Mouse (Mus musculus) limb, embryonic 14.5 days (tissue): ENCODE measurements around the gene Ilf3. TPM values are rescaled to one million over a fixed set of nuclear protein-coding genes. Genes with fewer than 3 reads are reported as not detected.

Source experiments
- ATAC-seq: fragments of 200-750 bp; cut with Nextera tagmentation; 2 replicates; pipeline ENCODE4 v1.8.0; 2017; ENCODE audit warnings: low read depth, moderate number of reproducible peaks, moderate TSS enrichment; ENCODE audit not compliant: low FRiP score
- DNase-seq: peaks from one replicate; pipeline ENCODE4 v3.0.0-alpha.2; 2015; ENCODE audit warnings: low spot score
- H3K27ac ChIP-seq: fragments of 300-500 bp; sonication (generic); replicated peaks from 2 replicates; pipeline ENCODE4 v1.5.1; 2014; ENCODE audit warnings: low read depth, mild to moderate bottlenecking, low read length, moderate library complexity, mixed read lengths
- H3K27me3 ChIP-seq: fragments of 300-500 bp; sonication (generic); 2 replicates; pipeline ENCODE4 v1.6.1; 2014; ENCODE audit warnings: low read length, mixed read lengths; ENCODE audit not compliant: control insufficient read depth, insufficient read depth
- H3K36me3 ChIP-seq: fragments of 300-500 bp; sonication (generic); 2 replicates; pipeline ENCODE4 v1.6.1; 2014; ENCODE audit warnings: mild to moderate bottlenecking, low read length, moderate library complexity, mixed read lengths; ENCODE audit not compliant: control insufficient read depth, insufficient read depth
- H3K4me1 ChIP-seq: fragments of 300-500 bp; sonication (generic); 2 replicates; pipeline ENCODE4 v1.6.1; 2014; ENCODE audit warnings: antibody characterized with exemption, low read length, mixed read lengths; ENCODE audit not compliant: control insufficient read depth, insufficient read depth
- H3K4me2 ChIP-seq: fragments of 300-500 bp; sonication (generic); replicated peaks from 2 replicates; pipeline ENCODE4 v1.6.1; 2014; ENCODE audit warnings: low read depth, mild to moderate bottlenecking, low read length, moderate library complexity; ENCODE audit not compliant: severe bottlenecking
- H3K4me3 ChIP-seq: fragments of 300-500 bp; sonication (generic); replicated peaks from 2 replicates; pipeline ENCODE4 v1.5.1; 2014; ENCODE audit warnings: low read length
- H3K9ac ChIP-seq: fragments of 300-500 bp; sonication (generic); 2 replicates; pipeline ENCODE4 v1.6.1; 2014; ENCODE audit warnings: mild to moderate bottlenecking, low read depth, low read length, moderate library complexity; ENCODE audit not compliant: severe bottlenecking
- H3K9me3 ChIP-seq: fragments of 300-500 bp; sonication (generic); 2 replicates; pipeline ENCODE4 v1.6.1; 2016; ENCODE audit warnings: low read length; ENCODE audit not compliant: control insufficient read depth
- POLR2A ChIP-seq: fragments of 200-500 bp; IDR thresholded peaks from 2 replicates; pipeline ENCODE4 v1.8.0; 2012; ENCODE audit warnings: inconsistent platforms, mild to moderate bottlenecking, moderate library complexity, borderline replicate concordance; ENCODE audit not compliant: insufficient read depth, insufficient read length; ENCODE audit errors: extremely low read depth
- WGBS: fragments of 180-500 bp; shearing (Covaris S2); extraction: QIAGEN DNeasy Blood & Tissue Kit; methylation state at CpG from one replicate; pipeline ENCODE4 v1.1.7; 2014; 5-methylcytosine and 5-hydroxymethylcytosine counted together
- polyA plus RNA-seq, 2 experiments: library from polyadenylated mRNA; depleted of rRNA in 1 of 2; stranded (reverse) in 1 of 2; unstranded in 1 of 2; fragments of >200 nt; fragmentation: Nextera tagmentation in 1 of 2; extraction: Ambion mirVana in 1 of 2; gene quantifications; 2 replicates each; pipeline versions ENCODE4 v1.2.1 to v1.2.3; 2012 to 2014

Ilf3 gene
- polyA plus RNA-seq, 2 experiments: 174 to 180 TPM

GRCm38 (mm10) chr9:21428178-21428577, 60.5 kb downstream of the Ilf3 start:
- H3K4me3 ChIP-seq: no peak overlapping the region
- no peak overlapping the region for H3K9ac ChIP-seq
- DNase-seq (no peak), ATAC-seq (no peak)
- H3K4me2 ChIP-seq: no peak overlapping the region
- H3K27ac ChIP-seq: 0 out of 2 replicates have a peak overlapping the region, but pooled peaks have one; percentile 14
- H3K27me3 ChIP-seq: no peaks in the 10 kb centered on the region
- H3K9me3 ChIP-seq: no peaks in the 10 kb centered on the region
- TF ChIP-seq POLR2A: no peak
- 84% methylated on average over 6 of the region's 6 CpGs for WGBS
- H3K4me1 ChIP-seq: peaks cover 17% of the 10 kb centered on the region
- no peaks in the 10 kb centered on the region for H3K36me3 ChIP-seq

GRCm38 (mm10) chr9:21430724-21431123, 63.1 kb downstream of the Ilf3 start:
- H3K27ac ChIP-seq: no peak overlapping the region

GRCm38 (mm10) chr9:21432066-21432465, 64.4 kb downstream of the Ilf3 start:
- no peak for TF ChIP-seq POLR2A
- ATAC-seq (no peak), DNase-seq (no peak)
- no peak overlapping the region for H3K9ac ChIP-seq
- WGBS: 88% methylated on average over 7 of the region's 7 CpGs
- H3K27ac ChIP-seq: no peak overlapping the region
- H3K36me3 ChIP-seq: peaks cover 3% of the 10 kb centered on the region; the same call in 1 of the 2 replicates
- H3K9me3 ChIP-seq: no peaks in the 10 kb centered on the region
- H3K4me3 ChIP-seq: no peak overlapping the region
- H3K4me2 ChIP-seq: no peak overlapping the region
- peaks cover 8% of the 10 kb centered on the region; the same call in 1 of the 2 replicates for H3K4me1 ChIP-seq
- H3K27me3 ChIP-seq: no peaks in the 10 kb centered on the region

More at GRCm38 (mm10) chr9:21430724-21431123, 63.1 kb downstream of the Ilf3 start:
- Histone ChIP-seq H3K4me2 (no peak overlapping the region), H3K36me3 (peaks cover 3% of the 10 kb centered on the region; the same call in 1 of the 2 replicates), H3K9ac (no peak overlapping the region; the same call in 1 of the 2 replicates), H3K9me3 (no peaks in the 10 kb centered on the region), H3K4me1 (peaks cover 15% of the 10 kb centered on the region), H3K4me3 (no peak overlapping the region), H3K27me3 (no peaks in the 10 kb centered on the region)
- no peak for DNase-seq
- TF ChIP-seq POLR2A: no peak
- 62% methylated on average over 7 of the region's 7 CpGs for WGBS
- ATAC-seq: no peak

GRCm38 (mm10) chr9:21433766-21434165, 66.1 kb downstream of the Ilf3 start:
- TF ChIP-seq POLR2A: no peak
- no peak for DNase-seq
- no peak overlapping the region for H3K9ac ChIP-seq
- H3K27ac ChIP-seq: no peak overlapping the region
- no peak overlapping the region for H3K4me2 ChIP-seq
- WGBS: 89% methylated on average over 8 of the region's 8 CpGs
- no peaks in the 10 kb centered on the region for H3K27me3 ChIP-seq
- peaks cover 8% of the 10 kb centered on the region for H3K4me1 ChIP-seq
- H3K36me3 ChIP-seq: peaks cover 3% of the 10 kb centered on the region; the same call in 1 of the 2 replicates
- H3K4me3 ChIP-seq: no peak overlapping the region
- ATAC-seq: no peak
- no peaks in the 10 kb centered on the region for H3K9me3 ChIP-seq

- Histone ChIP-seq H3K27ac (no peak overlapping the region), H3K4me2 (no peak overlapping the region), H3K9me3 (no peaks in the 10 kb centered on the region), H3K4me1 (peaks cover 8% of the 10 kb centered on the region), H3K4me3 (no peak overlapping the region), H3K9ac (no peak overlapping the region), H3K36me3 (peaks cover 3% of the 10 kb centered on the region; the same call in 1 of the 2 replicates), H3K27me3 (no peaks in the 10 kb centered on the region)
- WGBS: 96% methylated on average over 2 of the region's 2 CpGs
- ATAC-seq (no peak), DNase-seq (no peak)
- no peak for TF ChIP-seq POLR2A
Observed at GRCm38 (mm10) chr9:21434410-21434809, 66.7 kb downstream of the Ilf3 start.
